Mouse (Mus musculus): ENCODE measurements around the gene Foxn3.

Gene Foxn3

GRCm38 (mm10) chr12:99298851-99299600, 264.4 kb downstream of the Foxn3 start:
- no peak for DNase-seq (ENCODE audit: low spot score in 2 of 2)

GRCm38 (mm10) chr12:99298242-99298641, 265.1 kb downstream of the Foxn3 start:
- DNase-seq (ENCODE audit: low spot score in 2 of 2): no peak

- no peak for DNase-seq (ENCODE audit: low spot score in 2 of 2)
Measured at GRCm38 (mm10) chr12:99297792-99298191, 265.6 kb downstream of the Foxn3 start.

- no peak for DNase-seq (ENCODE audit: low spot score in 2 of 2)
Measured at GRCm38 (mm10) chr12:99293532-99293931, 269.9 kb downstream of the Foxn3 start.

- DNase-seq (ENCODE audit: low spot score in 2 of 2): no peak
Measured at GRCm38 (mm10) chr12:99292152-99292551, 271.2 kb downstream of the Foxn3 start.

- DNase-seq (ENCODE audit: low spot score in 2 of 2): no peak
Measured at GRCm38 (mm10) chr12:99287081-99287480, 276.3 kb downstream of the Foxn3 start.

- DNase-seq (ENCODE audit: low spot score in 2 of 2): no peak
Measured at GRCm38 (mm10) chr12:99286662-99287061, 276.7 kb downstream of the Foxn3 start.

- DNase-seq (ENCODE audit: low spot score in 2 of 2): no peak
Measured at GRCm38 (mm10) chr12:99285656-99286055, 277.7 kb downstream of the Foxn3 start.

- no peak for DNase-seq (ENCODE audit: low spot score in 2 of 2)
Measured at GRCm38 (mm10) chr12:99285199-99285598, 278.2 kb downstream of the Foxn3 start.

GRCm38 (mm10) chr12:99284419-99285069, 278.8 kb downstream of the Foxn3 start:
- DNase-seq (ENCODE audit: low spot score in 2 of 2): peak in 1 of 2 experiments; percentile 13

GRCm38 (mm10) chr12:99280826-99281225, 282.6 kb downstream of the Foxn3 start:
- no peak for DNase-seq (ENCODE audit: low spot score in 2 of 2)

- no peak for DNase-seq (ENCODE audit: low spot score in 2 of 2)
Measured at GRCm38 (mm10) chr12:99280291-99280690, 283.1 kb downstream of the Foxn3 start.

GRCm38 (mm10) chr12:99279426-99279825, 284.0 kb downstream of the Foxn3 start:
- DNase-seq (ENCODE audit: low spot score in 2 of 2): no peak

GRCm38 (mm10) chr12:99274589-99274988, 288.8 kb downstream of the Foxn3 start:
- no peak for DNase-seq (ENCODE audit: low spot score in 2 of 2)

- no peak for DNase-seq (ENCODE audit: low spot score in 2 of 2)
Measured at GRCm38 (mm10) chr12:99269396-99269795, 294.0 kb downstream of the Foxn3 start.

- no peak for DNase-seq (ENCODE audit: low spot score in 2 of 2)
Measured at GRCm38 (mm10) chr12:99268954-99269353, 294.4 kb downstream of the Foxn3 start.

GRCm38 (mm10) chr12:99267732-99268131, 295.6 kb downstream of the Foxn3 start:
- no peak for DNase-seq (ENCODE audit: low spot score in 2 of 2)

- DNase-seq (ENCODE audit: low spot score in 2 of 2): no peak
Measured at GRCm38 (mm10) chr12:99266434-99266833, 296.9 kb downstream of the Foxn3 start.

- no peak for DNase-seq (ENCODE audit: low spot score in 2 of 2)
Measured at GRCm38 (mm10) chr12:99265777-99266176, 297.6 kb downstream of the Foxn3 start.

GRCm38 (mm10) chr12:99264386-99264785, 299.0 kb downstream of the Foxn3 start:
- no peak for DNase-seq (ENCODE audit: low spot score in 2 of 2)

- DNase-seq (ENCODE audit: low spot score in 2 of 2): no peak
Measured at GRCm38 (mm10) chr12:99263592-99264335, 299.6 kb downstream of the Foxn3 start.

GRCm38 (mm10) chr12:99262840-99263239, 300.5 kb downstream of the Foxn3 start:
- no peak for DNase-seq (ENCODE audit: low spot score in 2 of 2)

Measured in thymus, postnatal 10 days (tissue).